Mouse (Mus musculus) adrenal gland, postnatal 4 days (tissue): ENCODE data around the gene Sugp2. TPM values are rescaled to one million over a fixed set of nuclear protein-coding genes. Genes with fewer than 3 reads are reported as not detected.

ENCODE experiments used
- DNase-seq, 2 experiments: peaks; one replicate each; pipeline ENCODE4 v3.0.0; 2021 to 2022; ENCODE audit warnings: low spot score in 2 of 2, mixed read lengths in 2 of 2
- total RNA-seq, 2 experiments: library from RNA; stranded (reverse); gene quantifications; 2 replicates each; pipeline ENCODE4 v1.2.3; 2021

Sugp2 gene
- total RNA-seq, 2 experiments from 2014 or later: 54.9 to 62.1 TPM

GRCm38 (mm10) chr8:70220236-70220840, 13.7 kb upstream of the Sugp2 start:
- DNase-seq: peak in 1 of 2 experiments; percentile 37

- DNase-seq: no peak
These were observed 13.1 kb upstream of the Sugp2 start for GRCm38 (mm10) chr8:70220911-70221310.

GRCm38 (mm10) chr8:70222041-70222440, 12.0 kb upstream of the Sugp2 start:
- DNase-seq: no peak

- DNase-seq: no peak
These were observed 10.7 kb upstream of the Sugp2 start for GRCm38 (mm10) chr8:70223341-70223740.

GRCm38 (mm10) chr8:70227997-70228396, 6.0 kb upstream of the Sugp2 start:
- no peak for DNase-seq

GRCm38 (mm10) chr8:70230837-70231236, 3.2 kb upstream of the Sugp2 start:
- DNase-seq: no peak

- no peak for DNase-seq
These were observed 420 bp upstream of the Sugp2 start for GRCm38 (mm10) chr8:70233606-70234005.

- no peak for DNase-seq
These were observed 729 bp downstream of the Sugp2 start for GRCm38 (mm10) chr8:70234781-70235128.

- no peak for DNase-seq
These were observed 3.8 kb downstream of the Sugp2 start for GRCm38 (mm10) chr8:70237842-70238241.

GRCm38 (mm10) chr8:70240642-70241041, 6.6 kb downstream of the Sugp2 start:
- no peak for DNase-seq

- DNase-seq: no peak
These were observed 12.6 kb downstream of the Sugp2 start for GRCm38 (mm10) chr8:70246622-70247021.

GRCm38 (mm10) chr8:70247841-70248240, 13.8 kb downstream of the Sugp2 start:
- no peak for DNase-seq

- DNase-seq: no peak
These were observed 20.6 kb downstream of the Sugp2 start for GRCm38 (mm10) chr8:70254628-70255027.

GRCm38 (mm10) chr8:70257456-70257855, 23.4 kb downstream of the Sugp2 start:
- DNase-seq: no peak

GRCm38 (mm10) chr8:70258600-70258999, 24.6 kb downstream of the Sugp2 start:
- DNase-seq: no peak

- DNase-seq: no peak
These were observed 25.0 kb downstream of the Sugp2 start for GRCm38 (mm10) chr8:70259043-70259442.

- no peak for DNase-seq
These were observed 33.6 kb downstream of the Sugp2 start for GRCm38 (mm10) chr8:70267674-70268073.

GRCm38 (mm10) chr8:70268311-70268710, 34.3 kb downstream of the Sugp2 start:
- DNase-seq: no peak

- DNase-seq: no peak
These were observed 35.0 kb downstream of the Sugp2 start for GRCm38 (mm10) chr8:70268799-70269565.

GRCm38 (mm10) chr8:70272949-70273348, 38.9 kb downstream of the Sugp2 start:
- no peak for DNase-seq

GRCm38 (mm10) chr8:70274350-70274749, 40.3 kb downstream of the Sugp2 start:
- no peak for DNase-seq

GRCm38 (mm10) chr8:70276476-70276875, 42.5 kb downstream of the Sugp2 start:
- no peak for DNase-seq

GRCm38 (mm10) chr8:70278175-70278574, 44.1 kb downstream of the Sugp2 start:
- DNase-seq: no peak
